Mouse (Mus musculus) NIH3T3 (cell line): Measurements from ENCODE around the gene Runx3.

Experiments used
- DNase-seq: peaks from one replicate; pipeline ENCODE4 v3.0.0-alpha.2; 2012; ENCODE audit warnings: low read depth

Runx3 gene

GRCm38 (mm10) chr4:135120342-135121100 lies at the start of gene Runx3:
Runx3 (plus strand) TSS chr4:135120652.
- no peak for DNase-seq

GRCm38 (mm10) chr4:135072671-135073070 lies 47.8 kb upstream of the Runx3 start:
- no peak for DNase-seq

- DNase-seq: peak; percentile 65
Measured at GRCm38 (mm10) chr4:135073523-135073922, 46.9 kb upstream of the Runx3 start.

GRCm38 (mm10) chr4:135074646-135075045 lies 45.8 kb upstream of the Runx3 start:
- DNase-seq: no peak

DNA sequence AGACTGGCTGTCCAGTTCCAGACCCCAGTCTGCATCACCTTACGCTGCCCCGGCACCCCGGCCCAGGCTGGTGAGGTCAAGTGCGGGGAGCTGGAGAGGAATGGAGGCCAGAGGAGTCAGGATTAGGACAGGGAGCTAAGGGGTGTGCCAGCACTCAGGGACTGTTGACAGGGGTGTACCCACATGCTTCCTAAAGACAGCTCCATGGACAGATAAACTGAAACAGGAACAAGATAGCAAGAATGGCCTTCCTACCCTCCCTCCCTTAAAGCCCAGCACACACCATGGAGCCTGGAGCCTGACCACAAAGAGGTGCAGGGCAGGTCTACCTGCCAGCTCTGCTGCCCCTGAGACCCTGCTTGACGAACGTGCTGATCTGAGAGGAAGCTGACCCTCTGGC lies 45.1 kb upstream of the Runx3 start:
- no peak for DNase-seq

DNA sequence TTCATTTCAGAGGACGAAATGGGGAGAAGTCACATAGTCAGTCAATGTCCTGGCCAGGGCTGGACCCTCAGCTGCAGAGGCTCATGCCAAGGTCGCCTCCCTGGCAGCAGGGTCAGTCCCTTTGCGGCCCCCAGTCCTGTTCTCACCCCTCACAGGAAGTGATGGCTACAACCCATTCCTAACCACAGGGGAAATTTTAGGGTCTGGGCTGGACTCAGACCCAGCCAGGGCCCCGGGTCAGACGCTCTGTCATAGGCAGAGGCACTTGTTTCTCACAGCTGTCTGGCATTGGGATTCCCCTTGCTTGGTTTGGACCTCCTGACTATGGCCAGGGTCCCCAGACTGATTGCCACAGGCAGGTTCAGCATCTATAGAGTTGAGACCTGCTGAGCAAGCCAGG lies 43.8 kb upstream of the Runx3 start:
- no peak for DNase-seq

DNA sequence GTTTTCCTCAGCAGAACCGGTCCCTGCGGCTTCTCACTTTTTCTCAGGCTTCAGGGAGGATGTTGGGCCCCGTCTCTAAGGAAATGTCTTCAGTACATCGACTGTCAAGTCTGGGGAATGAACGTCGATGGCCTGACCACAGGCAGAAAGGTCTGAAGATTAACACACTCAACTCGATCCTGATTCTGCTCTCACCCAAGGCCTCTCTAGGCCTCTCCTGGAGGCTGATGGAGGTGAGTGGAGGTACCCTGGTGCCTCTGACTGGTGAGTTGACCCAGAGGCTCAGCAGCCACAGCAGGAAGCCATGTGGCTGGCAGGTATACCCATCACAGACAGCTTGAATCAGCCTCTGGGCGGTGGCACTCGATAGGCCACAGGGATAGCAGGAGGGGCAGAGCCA lies 43.3 kb upstream of the Runx3 start:
- DNase-seq: no peak

DNA sequence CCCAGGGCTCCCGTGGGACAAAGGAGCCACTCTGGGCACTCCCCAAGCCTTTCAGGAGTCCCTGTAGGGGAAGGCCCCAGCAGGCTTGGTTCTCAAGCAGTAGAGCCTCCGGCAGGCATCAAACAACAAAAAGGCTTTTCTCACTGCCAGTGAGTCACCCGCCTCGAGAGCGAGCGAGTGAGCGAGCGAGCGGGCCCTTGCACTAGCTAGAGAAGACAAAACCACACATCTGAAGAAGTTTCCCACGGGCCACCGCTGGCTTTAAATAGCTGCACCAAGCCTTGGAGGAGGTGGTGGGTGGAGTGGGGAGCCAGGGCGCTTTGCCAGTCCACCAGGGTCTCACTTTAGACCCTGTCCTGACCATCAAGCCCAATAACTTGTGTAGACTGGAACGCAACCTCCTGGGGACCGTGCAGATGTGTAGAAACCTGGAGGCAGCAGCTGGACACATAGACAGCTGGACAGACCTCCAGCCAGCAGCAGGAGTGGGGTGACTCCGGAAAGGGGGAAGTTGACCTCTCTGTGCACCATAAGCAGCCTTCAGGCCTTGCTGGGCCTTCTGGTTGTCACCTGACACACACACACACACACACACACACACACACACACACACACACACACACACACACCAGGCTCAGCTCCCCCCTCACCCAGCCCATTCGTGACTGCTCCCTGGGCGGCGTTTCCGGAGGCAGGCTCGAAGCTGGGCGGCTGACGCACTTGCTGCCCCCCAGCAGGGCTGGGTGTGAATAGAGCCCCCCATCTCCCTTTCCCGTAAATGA lies 40.4 kb upstream of the Runx3 start:
- peak; percentile 84 for DNase-seq

- no peak for DNase-seq
Measured at GRCm38 (mm10) chr4:135080641-135080920, 39.9 kb upstream of the Runx3 start.

GRCm38 (mm10) chr4:135083089-135083488 lies 37.4 kb upstream of the Runx3 start:
- DNase-seq: no peak

- DNase-seq: no peak
Measured at GRCm38 (mm10) chr4:135085077-135085853, 35.2 kb upstream of the Runx3 start.

- DNase-seq: no peak
Measured at GRCm38 (mm10) chr4:135090613-135091012, 29.8 kb upstream of the Runx3 start.

DNA sequence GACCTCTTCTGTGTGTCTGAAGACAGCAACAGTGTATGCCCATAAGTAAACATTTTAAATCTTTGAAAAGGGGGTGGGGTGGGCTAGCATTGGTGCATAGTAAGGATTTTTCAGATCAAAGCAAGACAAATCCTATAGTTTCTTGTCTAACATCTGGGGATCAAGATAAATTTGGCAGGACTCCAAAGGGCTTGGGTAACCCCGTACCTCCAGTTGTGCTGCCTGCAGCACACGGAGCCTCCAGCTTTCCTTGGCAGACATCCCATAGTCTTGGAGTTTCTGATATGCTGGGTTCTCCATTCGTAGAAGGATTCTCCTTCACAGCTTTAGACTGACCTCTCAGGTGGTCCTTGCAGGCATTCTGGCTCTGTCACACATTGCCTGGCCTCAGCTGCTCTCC lies 27.6 kb upstream of the Runx3 start:
- DNase-seq: peak; percentile 68

DNA sequence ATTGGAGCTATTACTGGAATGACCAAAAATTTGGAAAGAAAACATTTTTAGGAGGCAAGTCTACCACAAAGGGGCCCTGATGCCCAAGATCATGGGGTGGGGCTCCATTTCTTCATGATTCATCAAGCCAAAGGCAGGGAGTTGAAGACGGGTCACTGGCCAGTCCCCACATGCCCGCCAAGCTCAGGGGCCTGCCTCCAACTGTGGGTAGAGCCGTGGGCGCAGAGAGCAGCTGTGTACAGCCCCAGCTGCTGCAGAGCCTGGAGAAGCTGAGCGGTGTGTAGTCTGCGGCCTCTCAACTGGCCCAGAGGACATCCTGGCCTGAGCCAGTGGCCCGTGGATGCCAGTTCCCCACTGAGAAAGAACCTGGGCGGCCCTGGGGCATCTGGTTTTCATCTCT lies 24.8 kb upstream of the Runx3 start:
- DNase-seq: peak; percentile 90

- DNase-seq: no peak
Measured at GRCm38 (mm10) chr4:135097910-135098891, 22.3 kb upstream of the Runx3 start.

DNA sequence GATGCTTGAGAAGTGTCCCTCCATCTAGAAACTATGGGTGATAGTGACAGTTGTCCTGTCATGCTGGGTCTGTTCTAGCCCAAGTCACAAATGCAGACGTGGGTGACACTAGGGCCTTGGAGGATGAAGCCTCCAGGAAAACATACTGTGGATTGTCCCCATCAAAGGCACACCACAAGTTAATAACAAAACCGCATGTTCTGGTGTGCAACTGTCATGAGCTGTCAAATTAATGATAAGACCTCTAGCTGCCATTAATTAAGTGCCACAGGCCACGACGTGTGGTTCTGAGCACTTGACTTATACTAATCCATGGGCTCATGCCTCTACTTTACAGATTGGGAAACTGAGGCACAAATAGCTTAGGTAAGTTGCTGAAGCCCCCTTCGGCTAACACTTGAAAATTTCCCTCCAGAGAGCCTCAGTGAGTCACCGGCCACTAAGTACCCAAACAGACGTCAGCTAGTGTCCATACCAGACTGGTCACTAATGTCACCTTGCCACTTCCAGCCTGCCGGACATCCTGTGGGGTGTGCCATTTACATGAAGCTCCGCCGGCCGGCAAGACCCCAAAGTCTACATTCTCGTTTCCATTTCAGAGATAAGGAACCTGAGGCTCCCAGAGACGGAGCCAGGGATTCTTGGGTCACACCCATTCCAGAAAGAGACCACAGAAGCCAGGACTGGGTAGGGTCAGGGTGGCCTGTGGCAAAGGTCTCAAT lies 18.3 kb upstream of the Runx3 start:
- no peak for DNase-seq

GRCm38 (mm10) chr4:135102761-135103160 lies 17.7 kb upstream of the Runx3 start:
- DNase-seq: no peak

DNA sequence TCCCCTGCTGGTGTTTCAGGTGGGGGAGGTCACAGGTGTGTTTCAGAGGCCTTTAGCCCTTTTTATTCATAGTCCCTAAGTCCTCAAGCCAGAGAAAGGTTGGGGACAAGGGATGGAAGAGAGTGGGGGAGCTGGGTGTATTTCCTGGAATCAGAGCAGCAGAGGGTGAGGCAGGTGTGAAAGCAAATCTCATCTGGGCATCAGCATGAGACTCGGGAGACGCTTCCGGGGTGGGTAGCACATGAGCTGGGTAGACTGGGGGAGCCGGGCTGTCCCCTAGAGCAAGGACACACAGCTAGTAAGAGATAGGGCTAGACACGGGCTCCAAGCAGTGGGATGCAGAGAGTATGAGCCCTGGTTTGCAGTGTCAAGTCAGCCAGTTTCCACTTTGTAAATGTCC lies 16.7 kb upstream of the Runx3 start:
- DNase-seq: no peak

- DNase-seq: peak; percentile 36
Measured at GRCm38 (mm10) chr4:135106968-135107367, 13.5 kb upstream of the Runx3 start.

- DNase-seq: no peak
Measured at GRCm38 (mm10) chr4:135108666-135109065, 11.8 kb upstream of the Runx3 start.

DNA sequence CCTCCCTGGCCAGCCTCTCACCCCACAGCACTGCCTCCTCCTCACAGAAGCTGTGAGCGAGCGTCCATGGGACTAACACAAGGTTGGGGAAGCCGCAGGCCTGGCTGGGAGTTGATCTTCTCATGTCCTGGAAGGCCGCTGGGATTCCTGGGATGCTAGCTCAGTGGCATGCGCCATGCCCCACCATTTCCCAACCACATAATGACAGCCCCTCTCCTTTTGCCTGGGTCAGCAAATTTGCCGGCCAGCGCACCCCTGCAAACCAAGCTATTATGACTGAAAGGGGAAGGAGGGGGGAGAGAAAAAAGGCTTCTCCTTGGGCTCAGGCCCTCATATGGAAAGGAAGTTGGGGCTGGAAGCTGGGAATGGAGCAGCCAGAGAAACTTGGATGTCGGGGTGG lies 6.8 kb upstream of the Runx3 start:
- DNase-seq: no peak
